Mouse (Mus musculus): ENCODE results near the gene F3.

F3 gene

DNA sequence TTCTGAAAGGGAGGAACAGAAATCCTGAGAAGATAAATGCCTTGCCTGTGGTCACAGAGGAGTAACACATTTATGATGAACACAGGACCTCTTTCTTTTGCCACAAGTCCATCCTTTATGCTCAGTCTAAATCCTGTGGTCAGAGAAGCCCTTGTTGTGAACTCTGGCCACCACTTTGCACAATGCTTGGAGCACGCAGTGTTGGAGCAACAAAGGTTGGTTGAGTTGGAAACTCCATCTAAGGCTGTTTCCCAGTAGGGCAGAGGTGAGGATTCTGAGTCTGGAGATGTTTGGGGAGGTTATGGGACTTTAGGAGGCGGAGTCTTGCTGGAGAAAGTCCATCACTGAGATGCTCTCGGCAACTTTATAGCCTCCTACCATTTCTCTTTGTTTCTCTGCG is 16.2 kb upstream of the F3 start:
- no peak for DNase-seq (ENCODE audit: low spot score in 2 of 2)

GRCm38 (mm10) chr3:121710894-121711531 is 12.3 kb upstream of the F3 start:
- no peak for DNase-seq (ENCODE audit: low spot score in 2 of 2)

DNA sequence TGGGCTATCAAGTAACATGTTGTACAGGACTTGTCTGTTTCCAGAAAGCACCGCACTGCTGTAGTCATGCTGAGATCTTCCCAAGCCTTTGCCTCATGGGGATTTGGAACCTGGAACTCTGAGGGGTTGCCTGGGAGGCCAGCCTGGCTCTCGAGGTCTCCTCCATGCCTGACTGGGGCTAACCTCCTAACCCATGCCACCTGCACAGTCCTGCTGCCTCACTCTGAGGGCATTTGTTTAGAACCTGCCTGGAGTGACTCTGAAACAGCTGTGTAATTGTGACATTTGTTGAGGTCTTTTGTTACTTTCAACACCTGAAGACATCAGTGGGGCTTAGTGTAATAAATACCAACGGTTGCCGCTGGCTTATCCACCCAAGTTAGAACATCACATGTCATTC is 11.1 kb upstream of the F3 start:
- no peak for DNase-seq (ENCODE audit: low spot score in 2 of 2)

DNA sequence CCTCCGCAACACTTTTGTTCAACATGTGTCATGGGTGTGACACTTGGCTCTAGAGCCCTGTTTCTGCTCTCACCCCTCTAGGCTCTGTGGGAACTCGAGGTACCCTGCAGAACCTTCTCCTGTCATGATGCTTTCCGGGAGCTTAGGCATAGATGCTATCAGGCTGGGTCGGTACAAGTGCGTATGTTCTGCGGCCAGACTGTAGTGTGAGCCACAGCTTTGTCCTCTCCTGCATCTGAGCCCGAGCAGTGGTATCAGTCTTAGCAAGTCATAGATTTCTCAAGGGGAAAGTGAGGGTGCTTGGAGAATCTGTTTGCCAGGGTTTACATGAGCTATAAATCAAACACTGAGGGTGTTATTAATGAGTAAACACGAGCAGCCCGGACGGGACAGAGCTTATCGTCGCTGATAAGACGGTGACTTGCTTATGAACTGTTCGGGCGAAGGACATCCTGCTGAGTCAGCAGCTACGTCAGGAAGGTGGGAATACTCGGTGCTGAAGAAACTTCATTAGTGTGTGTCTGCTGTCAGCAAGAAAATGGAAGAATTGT is 10.1 kb upstream of the F3 start:
- DNase-seq (ENCODE audit: low spot score in 2 of 2) = no peak

DNA sequence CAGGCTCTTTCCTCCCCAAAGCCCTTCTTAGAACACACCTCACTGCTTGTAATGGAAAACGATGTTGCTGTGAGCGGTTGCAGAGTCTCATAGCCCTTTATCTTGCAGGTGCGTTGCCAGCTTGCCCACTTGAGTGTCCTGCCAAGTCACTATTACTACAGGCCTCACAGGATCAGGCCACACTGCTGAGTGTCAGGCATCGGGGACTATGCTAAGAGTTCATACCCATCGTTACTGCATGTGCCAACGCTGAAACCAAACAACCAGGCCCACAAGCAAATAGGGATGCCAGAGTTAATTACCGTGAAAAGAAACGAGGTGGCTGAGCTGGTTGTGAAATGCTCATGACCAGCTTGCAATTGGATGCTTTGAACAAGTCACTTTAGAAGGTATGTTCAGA is 9.5 kb upstream of the F3 start:
- DNase-seq (ENCODE audit: low spot score in 2 of 2) = no peak

- DNase-seq (ENCODE audit: low spot score in 2 of 2) = no peak
Measured at GRCm38 (mm10) chr3:121714461-121714860, 8.9 kb upstream of the F3 start.

DNA sequence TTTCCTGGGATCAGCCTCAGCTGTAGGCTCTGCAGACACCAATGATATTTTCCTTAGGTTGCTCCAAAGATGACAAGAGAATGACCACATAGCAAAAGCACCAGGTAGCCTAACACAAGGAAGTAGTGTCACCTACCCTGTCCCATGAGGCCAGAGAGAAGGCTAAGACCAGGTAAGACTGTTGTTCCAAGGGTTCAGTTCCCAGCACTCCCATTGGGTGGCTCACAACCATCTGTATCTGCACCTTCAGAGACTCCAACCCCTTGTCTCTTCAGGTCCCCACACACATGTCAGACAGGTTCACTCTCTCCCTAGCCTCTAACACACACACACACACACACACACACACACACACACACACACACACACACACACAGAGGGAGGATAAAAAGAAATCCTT is 8.0 kb upstream of the F3 start:
- DNase-seq (ENCODE audit: low spot score in 2 of 2) = no peak

DNA sequence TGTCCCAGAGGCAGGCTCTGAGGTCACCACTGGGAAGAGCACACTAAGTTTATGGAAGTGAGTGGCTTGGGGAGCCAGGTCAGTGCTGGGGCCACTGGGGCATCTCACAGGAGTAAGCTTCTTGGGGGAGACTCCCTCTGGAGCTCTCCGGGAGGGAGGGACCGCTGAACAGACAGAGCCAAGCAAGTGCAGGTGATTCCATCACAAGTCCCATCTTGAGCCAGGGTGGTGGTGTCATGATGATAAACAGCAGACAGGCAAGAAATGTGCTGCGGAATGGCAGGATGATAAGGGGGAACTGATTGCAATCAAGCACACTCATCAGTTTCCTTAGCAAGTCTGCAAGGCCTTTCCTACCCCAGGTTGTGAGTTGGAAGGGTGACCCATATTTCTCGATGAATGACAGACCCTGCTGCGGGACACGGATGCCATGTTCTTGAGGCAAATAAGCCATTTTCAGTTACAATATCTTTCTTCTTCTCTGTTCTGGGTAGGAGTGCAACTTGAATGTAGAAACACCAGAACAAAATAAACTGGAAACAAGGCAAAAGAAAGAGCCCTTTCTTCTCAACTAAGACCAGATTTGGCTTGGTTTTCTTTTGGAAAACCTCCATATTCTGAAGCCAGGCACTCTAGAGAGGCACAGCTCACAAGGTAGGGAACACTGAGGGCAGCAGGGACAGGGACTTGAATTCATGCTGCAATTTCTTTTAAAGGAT is 7.4 kb upstream of the F3 start:
- no peak for DNase-seq (ENCODE audit: low spot score in 2 of 2)

DNA sequence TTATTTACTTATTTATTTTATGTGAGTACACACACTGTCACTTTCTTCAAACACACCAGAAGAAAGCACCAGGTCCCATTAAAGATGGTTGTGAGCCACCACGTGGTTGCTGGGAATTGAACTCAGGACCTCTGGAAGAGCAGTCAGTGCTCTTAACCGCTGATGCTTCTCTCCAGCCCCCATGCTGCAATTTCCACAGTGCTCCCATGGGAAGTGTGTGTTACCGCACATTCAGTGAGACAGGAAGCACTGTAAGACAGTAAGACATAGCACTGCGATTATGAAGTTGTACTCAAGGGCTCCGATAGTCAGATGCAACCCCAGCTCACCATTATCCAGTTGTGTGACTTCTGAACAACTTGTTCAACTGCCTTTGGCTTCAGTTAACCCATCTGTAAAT is 6.9 kb upstream of the F3 start:
- DNase-seq (ENCODE audit: low spot score in 2 of 2) = no peak

DNA sequence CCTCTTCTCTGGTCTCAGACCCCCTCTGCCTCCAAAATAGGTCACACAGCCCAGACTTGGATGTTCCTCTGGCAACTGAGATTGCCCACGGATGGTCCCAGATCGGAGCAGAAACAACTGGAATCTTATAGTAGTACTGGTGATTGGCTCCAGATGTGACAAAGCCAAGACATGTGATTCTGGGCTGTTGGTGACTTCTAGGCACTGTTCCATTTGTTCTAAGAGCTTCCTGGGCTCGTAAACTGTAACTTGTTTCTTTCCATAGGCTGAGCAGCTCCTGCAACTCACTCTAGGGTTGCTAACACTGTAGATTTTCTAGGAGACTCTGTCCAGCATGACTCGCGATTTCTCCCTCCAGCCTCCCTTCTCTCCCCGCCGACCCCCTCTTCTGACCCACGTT is 4.7 kb upstream of the F3 start:
- DNase-seq (ENCODE audit: low spot score in 2 of 2) = no peak

GRCm38 (mm10) chr3:121719701-121720100 is 3.6 kb upstream of the F3 start:
- no peak for DNase-seq (ENCODE audit: low spot score in 2 of 2)

DNA sequence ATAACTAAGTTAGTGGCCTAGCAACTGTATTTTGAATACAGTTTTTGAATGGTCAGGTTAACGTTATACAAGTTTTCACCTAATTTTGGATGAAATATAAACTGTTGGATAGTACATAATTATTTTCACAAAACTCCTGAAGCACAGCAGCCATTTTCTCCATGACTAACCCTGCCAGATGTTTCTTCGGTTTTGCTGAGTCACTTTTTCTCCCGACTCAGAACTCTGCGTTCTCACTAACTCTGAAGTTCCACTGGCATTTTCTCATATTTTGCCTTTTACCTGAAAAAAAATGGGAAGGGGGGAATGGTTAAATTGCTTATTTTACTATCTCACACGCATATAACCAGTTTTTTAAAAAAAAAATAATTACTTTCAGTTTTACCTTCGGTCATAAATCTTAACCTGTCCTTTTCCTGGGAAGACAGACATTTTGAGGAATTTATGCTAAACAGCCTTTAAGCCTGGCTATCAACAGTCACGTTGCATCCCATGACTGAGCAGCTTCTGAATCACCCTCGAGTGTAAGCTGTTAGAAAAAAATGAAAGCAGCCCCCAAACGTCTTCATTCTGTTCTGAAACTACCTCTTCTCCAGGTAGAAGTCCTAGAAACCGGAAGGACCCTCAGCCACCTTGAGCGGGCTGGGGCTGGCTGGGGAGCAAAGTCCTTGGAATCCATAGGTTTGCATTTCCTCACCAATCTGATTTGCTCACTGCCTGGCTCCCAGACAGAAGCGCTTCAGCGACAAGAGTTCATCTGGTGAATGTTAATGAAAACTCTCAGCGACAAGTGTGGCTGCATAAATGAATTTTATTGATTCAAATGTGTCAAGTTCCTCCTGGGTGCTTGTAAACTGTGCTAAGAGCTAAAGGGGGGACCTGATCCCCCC is 2.3 kb upstream of the F3 start:
- no peak for DNase-seq (ENCODE audit: low spot score in 2 of 2)

GRCm38 (mm10) chr3:121721691-121722070 is 1.7 kb upstream of the F3 start:
- no peak for DNase-seq (ENCODE audit: low spot score in 2 of 2)

- DNase-seq (ENCODE audit: low spot score in 2 of 2) = no peak
Measured at GRCm38 (mm10) chr3:121723968-121724524, 709 bp downstream of the F3 start.

DNA sequence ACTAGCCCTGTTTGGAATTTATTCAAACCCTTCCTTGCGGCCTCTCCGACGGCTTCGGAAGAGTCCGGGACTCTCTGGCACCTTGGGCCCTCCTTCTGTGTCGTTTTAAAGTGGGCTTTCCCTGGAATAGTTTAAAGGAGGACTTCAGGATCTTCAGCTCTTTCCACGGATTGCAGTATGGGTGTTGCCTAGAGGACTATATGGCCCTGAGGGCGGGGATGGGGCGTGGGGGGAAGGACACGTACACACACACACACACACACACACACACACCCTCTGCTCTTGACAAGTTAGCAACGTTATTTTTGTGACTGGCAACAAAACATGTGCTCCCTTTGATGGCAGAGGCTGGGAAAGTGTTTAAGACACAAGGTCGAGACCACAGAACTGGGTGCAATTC is 1.2 kb downstream of the F3 start:
- no peak for DNase-seq (ENCODE audit: low spot score in 2 of 2)

DNA sequence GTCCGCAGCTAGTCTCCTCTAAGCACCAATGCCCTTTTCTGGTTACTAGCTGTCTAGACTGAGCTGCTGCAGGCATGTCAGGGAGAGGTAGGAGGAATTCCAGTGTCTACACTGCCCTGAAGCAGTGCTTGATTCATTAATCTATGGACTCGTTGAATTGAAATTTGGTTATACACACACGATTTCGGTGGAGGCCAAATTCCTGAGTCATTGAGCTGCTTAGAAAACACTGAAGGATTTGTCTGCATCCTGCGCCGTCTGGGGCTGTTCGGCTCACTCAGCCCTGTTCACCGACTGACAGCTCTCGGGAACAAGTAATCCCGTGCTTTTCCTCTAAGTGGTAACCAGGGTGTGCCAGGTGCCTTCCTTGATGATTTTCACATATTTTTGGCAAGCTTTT is 2.3 kb downstream of the F3 start:
- DNase-seq (ENCODE audit: low spot score in 2 of 2) = no peak

DNA sequence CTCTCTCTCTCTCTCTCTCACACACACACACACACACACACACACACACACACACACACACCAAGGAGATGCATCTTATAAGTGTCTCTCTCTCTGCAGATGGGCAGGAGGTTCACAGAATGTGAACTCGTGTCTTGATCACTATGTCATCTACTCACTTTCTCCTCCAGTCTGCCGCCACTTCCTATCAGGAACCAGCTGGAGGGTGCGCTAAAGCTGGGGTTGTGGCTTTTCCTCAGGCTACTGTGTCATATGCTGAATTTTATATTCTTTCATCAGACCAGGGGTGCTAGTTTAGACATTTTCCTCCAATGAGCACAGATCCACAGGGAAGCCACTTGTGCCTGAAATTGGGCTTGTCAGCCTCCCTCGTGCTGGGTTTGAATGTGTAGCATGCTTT is 6.3 kb downstream of the F3 start:
- no peak for DNase-seq (ENCODE audit: low spot score in 2 of 2)

DNA sequence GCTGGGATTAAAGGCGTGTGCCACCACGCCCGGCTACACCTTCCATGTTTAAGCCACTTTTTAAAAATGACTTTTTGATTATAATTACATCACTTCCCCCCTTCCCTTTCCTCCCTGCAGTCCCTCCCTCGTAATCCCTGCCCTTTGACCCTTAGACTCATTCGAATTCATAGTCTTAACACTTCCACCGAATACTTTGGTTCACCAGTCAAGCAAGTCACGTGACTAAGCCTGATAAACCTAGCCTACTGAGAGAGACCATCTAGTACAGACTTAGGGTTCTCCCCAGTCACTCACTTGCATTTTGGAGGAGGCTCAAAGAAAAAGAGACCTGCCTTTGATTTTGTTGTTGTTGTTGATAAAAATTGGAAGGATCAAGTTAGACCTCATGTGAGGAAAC is 12.2 kb downstream of the F3 start:
- DNase-seq (ENCODE audit: low spot score in 2 of 2) = no peak

- peak; percentile 74 to 82 for DNase-seq (ENCODE audit: low spot score in 2 of 2)
Measured at GRCm38 (mm10) chr3:121736025-121736744, 12.8 kb downstream of the F3 start.

GRCm38 (mm10) chr3:121737453-121737852 is 14.1 kb downstream of the F3 start:
- DNase-seq (ENCODE audit: low spot score in 2 of 2) = no peak

GRCm38 (mm10) chr3:121737901-121738300 is 14.6 kb downstream of the F3 start:
- DNase-seq (ENCODE audit: low spot score in 2 of 2) = no peak

Measured in frontal cortex, postnatal 25 days (tissue).